Mouse (Mus musculus) thymus, postnatal 0 days (tissue): ENCODE measurements at regions not wholly inside any gene's neighbourhood (a gene's known extent, or its start where the extent isn't known, plus 50 kb on each side); places are given as distances from the start of the nearest gene placed in this dataset.
A peak's percentile ranks its signal among the peaks of the same experiment; 100 is the strongest.

ENCODE experiments used
- DNase-seq: peaks from one replicate; pipeline ENCODE4 v3.0.0-alpha.2; 2015; ENCODE audit warnings: low spot score

DNA sequence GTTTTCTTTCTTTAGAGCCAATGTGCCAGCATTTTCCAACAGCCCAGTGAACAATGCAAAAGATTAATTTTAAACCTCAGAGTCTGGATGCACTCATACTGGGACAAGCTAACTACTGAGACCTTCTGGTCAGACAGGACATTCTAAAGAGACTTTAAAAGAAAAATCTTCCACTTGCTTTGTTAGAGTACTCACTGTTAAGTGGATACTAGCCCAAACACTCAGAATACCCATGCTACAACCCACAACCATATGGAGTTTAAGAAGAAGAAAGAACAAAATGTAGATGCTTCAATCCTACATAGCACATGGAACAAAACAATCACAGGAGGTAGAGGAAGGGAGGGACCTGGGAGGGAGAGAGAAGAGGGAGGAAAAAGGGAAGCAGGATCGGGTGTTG, 167.3 kb upstream of the Slc35b3 start:
- DNase-seq, result no peak

- no peak for DNase-seq
Observed at GRCm38 (mm10) chr13:39092058-39092457, 131.4 kb upstream of the Slc35b3 start.

DNA sequence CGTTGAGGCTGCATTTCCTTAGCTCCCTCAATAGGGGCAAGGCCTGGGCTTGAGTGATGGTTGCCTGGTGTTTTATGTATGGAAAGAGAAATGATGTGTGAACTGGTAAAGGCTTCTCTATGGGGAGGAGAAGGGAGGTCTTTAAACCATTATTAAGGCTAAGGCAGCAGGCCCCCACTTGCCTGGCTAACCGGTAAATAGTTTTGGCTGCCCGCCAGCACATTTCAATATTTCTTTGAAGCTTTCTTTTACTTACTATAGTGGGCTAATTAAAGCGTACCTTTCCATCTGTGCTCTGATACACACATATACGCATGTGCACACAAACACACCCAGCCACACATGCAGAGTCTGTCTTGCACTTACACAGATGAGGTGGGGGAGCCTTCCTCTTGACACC, 123.9 kb upstream of the Slc35b3 start:
- no peak for DNase-seq

- no peak for DNase-seq
Observed at GRCm38 (mm10) chr13:39074211-39074610, 113.5 kb upstream of the Slc35b3 start.

GRCm38 (mm10) chr13:39032263-39032662, 71.6 kb upstream of the Slc35b3 start:
- no peak for DNase-seq

DNA sequence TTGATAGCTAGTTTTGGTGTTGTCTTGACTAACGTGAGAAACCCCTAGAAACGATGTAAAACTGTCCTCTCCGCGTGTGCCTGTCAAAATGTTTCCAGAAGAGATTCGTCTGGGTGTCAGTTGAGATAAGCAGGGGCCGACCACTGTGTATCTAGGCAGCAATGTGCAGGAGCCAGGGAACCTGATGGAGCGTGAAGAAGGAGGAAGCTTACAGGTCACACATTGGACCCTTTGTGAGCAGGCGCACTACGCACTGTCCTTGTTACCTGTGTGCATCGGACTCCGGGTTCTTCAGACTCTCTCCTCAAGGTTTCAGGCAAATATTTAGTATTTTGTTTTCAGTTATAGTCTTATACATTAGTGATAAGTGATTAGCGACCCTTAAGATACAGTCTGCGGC, 59.5 kb upstream of the Slc35b3 start:
- DNase-seq, result no peak

DNA sequence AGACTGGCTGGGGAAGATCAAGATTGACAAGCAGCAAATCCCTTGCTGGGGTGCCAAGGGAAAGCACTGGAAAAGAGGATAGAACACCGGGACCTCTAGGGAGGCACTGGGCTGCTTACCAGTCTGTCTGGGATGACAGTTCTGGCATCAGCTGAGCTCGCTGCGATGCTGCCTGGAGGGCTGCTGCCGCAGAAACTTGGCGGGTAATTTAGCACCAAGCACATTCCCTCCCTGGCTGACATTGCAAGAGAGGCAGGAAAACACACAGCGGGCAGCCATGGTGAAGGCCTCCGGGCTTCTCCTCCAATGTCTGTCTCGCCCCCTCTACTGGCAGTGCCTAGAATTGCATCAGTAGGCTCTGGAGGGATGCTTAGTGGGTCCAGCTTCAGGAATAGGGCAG, 51.0 kb upstream of the Slc35b3 start:
- peak; percentile 63 for DNase-seq
